Mouse (Mus musculus) cerebellum, adult 8-10 months (tissue): Measurements from ENCODE around the gene Fam57b.

Experiments used
- DNase-seq: peaks from one replicate; pipeline ENCODE4 v3.0.0; 2022

Fam57b gene

DNA sequence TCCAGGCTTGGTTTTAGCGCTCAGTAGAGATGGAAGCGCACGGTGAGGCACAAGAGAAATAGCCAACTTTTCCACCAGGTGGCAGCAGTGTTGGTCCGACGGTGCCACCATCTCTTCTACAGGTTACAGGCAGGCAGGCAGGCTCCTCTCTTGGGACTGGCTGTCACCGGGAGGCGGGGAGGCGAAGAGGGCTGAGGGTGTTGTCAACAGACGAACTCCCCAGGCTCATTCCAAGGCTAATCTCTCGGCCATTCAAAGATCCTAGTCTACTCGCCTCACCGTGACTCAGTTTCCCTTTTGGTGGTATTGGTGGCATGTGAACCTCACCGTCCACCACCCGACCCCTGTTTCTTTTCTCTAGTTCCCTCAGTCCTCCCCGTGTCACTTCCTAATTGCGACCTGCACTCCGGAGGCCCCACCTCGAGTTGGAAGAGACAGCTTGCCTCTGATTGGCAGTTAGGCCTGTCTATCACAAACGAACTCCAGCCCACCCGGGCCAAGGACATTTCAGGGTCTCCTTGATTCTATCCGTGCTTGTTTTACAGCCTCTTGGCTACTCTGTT, 34.6 kb downstream of the Fam57b start:
- peak; percentile 85 for DNase-seq

DNA sequence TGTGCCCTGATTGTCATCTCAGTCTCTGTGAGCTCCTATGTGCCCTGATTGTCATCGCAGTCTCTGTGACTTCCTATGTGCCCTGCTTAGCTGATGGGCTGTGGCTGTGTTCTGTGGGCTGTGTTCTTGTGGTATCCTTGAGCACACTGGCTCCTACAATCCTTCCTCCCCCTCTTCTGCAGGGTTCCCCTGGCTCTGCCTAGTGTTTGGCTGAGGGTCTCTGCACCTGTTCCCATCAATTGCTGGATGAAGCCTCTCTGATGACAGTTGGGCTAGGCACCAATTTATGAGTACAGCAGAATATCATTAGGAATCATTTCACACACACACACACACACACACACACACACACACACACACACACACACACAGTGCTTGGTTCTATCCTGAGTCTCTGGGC, 35.8 kb downstream of the Fam57b start:
- DNase-seq = no peak

DNA sequence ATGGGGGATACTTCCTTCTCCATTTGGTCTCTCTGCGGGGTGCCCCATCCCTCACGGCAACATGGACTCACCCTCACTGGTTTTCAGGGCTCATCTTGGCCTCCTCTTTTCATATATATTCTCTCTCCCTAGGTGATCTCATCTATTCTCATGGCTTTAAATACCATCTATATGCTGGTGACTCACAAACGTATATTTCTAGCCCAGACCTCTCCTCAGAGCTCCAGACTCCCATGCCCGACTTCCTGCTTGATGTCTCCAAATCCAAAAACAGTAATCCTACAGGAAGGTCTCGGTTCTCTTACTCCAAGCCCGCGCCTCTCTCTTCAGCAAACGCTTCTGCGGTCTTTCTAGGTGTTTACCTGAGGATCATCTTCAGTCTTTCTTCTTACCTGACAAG, 45.8 kb downstream of the Fam57b start:
- DNase-seq = no peak

DNA sequence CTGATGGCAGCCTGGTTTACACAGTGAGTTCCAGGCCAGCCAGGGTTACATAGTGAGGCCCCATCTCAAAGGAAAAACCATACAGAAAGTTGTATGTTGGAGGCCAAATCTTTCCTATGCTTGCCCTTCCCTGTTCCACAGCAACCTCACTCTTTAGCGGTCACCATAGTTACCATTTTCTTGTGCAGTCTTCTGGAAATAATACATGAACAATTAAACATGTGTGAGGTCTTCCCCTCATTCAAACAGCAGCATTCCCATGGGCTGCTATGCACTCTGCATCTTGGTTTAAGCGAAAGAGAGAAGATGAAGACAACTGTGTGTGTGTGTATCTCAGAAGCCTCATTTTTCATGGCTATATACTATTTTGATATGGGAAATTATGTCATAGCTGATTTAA, 48.0 kb downstream of the Fam57b start:
- no peak for DNase-seq

DNA sequence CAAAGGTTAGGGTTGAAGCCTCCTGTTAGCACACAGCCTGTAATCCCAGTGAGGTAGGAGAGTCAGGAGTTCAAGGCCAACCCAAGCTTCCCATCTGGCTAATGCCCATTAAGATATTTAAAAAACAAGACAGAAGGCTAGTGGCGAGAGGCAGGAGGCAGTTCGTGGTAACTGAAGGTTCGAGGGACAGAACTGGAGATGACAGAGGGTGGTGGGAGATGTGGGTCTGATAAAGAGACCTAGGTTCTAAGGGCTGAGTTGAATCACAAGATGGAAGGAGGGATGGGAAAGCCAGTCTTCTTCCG, 49.6 kb downstream of the Fam57b start, which contains the start of gene Doc2a:
Doc2a (plus strand) TSS at position 301 of the 305 bp plus-strand sequence.
- no peak for DNase-seq

DNA sequence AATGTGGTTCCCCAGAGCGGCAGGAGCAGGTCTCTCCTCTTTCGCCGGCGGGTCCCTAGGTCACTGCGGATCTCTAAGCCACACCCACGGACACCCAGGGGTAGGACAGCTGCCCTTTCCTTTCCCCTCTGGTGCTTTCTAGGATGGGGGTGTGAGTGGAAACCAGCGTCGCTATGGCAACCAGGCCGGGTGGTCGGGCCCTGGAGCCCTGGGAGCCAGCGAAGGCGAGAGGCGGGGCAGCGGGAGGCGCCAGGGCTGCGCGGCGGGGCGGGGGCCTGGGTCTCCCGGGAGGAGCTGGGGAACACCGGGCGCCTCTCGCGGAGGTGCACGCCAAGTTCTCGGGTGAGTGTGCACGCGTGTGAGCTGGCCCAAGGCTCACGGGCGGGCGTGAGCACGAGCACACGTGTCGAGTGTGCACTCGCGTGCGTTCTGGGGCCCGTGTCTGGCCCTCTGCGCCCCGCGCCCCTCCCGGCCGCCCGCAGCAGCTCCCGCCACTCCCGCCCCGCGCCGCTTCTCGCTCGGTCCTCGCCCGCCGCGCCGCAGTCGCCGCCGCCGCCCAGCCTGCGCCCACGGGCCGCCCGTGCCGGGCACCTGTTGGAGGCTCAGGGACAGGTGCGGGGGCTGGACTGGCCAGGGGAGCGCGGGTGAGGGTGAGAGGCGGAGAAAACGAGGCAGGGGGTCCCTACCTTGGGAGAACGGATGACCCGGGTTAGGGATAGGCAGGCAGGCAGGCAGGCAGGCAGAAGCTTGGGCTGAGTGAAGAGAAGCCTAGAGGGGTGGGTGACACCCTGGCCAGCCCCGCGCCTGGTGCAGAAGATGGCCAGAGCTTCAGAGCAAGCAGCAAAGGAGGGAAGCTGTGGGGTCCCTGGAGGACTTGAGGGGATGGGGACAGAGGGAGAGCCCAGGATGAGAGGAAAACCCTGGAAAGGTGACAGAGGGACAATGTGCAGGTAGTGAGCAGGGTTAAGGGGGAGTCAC, 50.2 kb downstream of the Fam57b start:
- DNase-seq = no peak

DNA sequence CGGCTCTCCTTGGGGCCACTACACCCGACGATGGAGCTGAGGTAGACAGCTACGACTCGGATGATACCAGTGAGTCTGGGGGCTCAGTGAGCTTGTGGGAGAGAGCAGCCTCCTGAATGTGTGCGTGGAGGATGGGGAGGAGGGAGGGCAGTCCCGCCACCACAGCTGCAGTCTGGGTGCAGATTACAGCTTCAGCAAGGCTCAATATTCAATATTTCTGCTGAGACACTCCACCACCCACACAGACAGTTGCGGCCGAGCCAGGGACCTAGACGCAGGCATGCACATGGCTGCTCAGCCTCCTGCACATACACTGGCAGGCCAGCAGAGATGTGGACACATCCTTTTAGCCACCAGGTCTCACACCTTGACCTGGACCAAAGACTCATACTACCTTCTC, 51.3 kb downstream of the Fam57b start:
- DNase-seq = no peak

DNA sequence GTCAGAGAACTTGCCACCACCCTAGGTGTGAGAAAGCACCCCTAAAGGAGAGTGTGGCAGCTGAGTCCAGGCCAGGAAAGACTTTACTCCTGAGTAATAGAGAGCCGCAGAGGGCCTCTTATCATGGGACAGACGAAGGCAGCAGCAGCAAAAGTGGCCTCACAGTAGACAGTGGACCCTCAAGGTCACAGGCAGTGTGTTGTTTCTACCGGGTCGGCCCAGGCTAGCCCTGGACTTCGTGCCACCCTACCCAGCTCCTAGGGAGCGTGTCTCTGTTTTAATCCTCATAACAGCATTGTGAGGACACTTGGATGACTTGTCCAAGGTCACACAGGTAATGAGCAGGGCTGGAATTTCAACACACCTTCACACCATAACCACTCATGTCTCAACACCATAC, 52.7 kb downstream of the Fam57b start:
- DNase-seq = no peak

DNA sequence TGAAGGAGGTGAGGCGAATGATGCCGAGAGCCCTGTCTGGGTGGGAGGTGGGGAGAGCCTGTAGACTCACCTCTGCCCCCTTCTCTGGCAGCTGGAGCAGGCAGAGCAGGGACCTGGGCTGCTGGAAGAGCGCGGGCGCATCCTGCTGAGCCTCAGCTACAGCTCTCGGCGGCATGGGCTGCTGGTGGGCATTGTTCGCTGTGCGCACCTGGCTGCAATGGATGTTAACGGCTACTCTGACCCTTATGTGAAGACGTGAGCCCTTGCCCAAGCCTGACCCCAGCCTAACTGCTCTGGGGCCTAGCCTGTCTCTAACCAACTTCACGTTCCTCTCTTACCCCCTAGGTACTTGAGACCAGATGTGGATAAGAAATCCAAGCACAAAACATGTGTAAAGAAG, 53.7 kb downstream of the Fam57b start:
- DNase-seq = no peak

DNA sequence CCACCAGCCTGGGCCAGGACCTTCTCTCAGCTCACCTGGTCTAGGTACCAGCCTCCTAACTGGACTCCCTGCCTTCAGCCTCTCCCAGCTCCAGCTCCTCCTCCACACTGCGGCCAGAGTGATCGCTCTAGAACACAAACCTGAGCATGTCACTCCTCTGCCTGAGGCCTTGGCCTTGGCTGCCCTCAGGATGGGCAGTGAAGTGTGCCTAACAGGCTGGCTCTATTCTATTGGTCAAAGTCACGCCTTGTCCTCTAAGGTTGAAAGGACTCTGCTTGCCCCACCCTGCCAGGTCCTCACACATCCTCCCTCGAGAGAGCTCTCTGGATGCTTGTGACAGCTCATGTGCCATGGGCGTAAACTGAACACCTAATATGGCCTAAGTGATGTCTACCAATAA, 56.0 kb downstream of the Fam57b start:
- DNase-seq = no peak

DNA sequence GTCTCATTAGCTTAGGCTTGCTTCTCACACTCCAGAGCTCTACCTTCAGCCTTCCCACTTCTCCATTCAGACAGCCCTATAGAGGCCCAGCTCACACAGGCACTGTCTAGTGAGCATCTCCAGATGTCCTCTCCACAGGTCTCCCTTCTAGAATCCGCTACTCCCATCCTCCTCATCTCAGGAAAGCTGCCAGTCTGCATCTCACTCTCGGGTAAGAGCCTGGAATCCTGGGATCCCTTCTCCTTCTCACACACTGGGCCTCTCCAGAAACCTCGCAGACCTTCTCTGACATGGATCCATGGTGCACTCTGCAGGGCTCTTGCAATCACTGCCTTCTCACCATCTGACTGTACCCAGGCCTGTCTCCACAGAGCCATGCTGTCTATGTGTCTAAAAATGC, 58.2 kb downstream of the Fam57b start:
- no peak for DNase-seq

DNA sequence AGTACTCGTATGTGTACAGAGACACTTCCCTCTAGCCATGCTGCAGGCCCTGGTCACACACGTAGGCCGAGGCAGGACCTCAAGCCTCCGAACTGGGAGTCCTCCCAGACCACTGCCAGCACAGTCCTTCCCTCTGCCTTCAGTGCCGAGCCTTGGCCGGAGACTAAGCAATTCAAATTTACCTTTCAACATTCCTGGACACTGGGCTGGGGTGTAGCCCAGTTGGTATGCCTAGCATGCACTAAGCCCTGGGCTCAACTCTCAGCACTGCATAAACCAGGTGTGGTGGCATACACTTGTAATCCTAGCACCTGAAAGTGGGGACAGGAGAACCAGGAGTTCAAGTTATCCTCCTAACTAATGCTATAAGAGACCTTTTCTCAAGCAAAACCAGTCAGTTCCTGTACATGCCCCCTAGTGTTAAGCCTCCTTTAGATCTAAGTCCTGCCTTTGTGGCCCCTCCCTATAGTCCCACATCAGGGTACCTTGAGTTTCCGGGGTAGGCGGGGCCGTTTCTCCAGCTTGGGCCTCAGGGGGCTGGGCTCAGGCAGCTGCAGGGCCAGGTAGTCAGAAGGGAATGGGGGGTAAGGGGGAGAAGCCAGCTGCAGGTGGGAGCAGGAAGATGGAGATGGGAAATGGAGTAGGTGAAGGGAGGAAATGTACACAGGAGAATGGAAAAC, 59.4 kb downstream of the Fam57b start:
- DNase-seq = no peak

DNA sequence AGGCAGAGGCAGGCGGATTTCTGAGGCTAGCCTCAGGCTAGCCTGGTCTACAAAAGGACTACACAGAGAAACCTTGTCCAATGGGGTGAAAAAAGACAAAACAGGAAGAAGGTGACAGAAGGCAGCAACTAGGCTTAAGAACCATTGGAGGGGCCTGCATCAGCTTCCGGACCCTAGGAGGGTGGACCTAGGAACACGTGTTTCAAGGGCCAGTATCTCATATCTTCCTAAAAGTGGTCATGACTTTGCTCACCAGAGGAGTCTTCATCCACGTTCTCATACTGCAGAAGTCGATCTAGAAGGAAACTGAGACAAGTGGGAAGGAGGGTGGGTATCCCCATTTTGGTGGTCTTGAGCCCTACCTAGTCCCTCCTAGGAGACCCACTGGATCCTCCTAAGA, 63.5 kb downstream of the Fam57b start:
- DNase-seq = no peak

DNA sequence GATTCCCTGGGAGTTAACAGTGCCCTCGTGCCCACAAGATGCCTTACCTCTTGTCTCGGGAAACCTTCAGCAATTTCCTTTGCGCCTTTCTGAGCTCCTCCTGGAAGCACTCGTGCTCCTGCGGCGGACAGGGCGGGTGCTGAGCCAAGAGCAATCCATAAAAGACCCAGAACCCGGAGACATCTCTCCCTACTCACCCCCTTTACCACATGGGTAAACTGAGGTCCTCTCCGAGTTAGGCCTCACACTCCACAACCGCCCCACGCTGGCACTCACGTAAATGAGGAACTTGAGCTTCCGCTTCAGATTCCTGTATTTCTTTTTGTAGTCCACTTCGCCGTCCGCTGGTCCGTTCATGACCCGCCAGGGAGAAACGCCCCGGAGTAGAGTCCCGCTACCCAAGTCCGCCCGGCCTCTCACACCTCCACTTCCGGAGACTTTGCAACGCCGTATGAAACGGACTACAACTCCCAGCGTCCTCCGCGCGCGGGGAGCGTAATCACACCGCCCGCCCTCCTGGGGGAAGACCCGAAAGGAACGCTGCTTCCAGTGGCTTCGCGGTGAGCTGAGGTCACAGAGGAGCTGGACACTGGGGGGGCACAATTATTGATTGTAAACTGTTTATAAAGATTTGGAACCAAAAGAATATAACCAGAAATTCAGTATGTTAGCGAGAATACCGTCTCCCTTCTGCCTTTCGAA, 64.1 kb downstream of the Fam57b start, which contains the start of gene Hirip3:
Hirip3 (plus strand) TSS at position 544 of the 702 bp plus-strand sequence.
- DNase-seq = peak; percentile 94

DNA sequence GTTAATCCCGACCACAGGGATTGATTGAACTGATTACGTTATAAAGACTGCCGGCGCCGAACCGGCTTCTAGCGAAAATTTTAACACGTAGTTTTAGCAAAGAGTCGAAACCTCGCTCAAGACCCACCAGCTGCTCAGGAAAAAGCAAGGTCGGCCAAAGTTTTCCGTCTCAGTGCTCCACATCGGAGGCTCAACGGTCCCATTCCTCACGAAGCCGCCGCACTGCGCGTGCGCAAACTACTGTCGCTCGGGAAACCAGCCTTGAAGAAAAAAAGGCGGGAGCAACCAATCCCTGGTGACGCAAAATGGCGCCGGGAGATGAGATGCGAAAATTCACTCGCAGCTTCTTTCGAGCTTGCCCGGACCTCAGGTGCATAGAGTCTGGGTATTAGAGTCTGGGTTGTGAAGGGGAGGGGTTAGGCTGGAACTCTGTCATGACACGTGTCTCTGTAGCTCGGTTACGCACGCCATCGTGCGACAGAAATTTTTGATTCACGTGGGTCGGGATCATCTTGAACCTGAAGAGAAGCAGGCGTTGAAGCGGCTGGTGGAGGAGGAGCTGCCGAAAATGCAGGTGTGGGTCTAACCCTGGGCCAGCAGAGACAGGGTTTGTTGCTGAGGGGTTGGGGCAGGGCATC, 64.8 kb downstream of the Fam57b start, which contains the start of gene Ino80e:
Ino80e (minus strand) TSS at position 231 of the 638 bp plus-strand sequence.
- DNase-seq = peak; percentile 94

DNA sequence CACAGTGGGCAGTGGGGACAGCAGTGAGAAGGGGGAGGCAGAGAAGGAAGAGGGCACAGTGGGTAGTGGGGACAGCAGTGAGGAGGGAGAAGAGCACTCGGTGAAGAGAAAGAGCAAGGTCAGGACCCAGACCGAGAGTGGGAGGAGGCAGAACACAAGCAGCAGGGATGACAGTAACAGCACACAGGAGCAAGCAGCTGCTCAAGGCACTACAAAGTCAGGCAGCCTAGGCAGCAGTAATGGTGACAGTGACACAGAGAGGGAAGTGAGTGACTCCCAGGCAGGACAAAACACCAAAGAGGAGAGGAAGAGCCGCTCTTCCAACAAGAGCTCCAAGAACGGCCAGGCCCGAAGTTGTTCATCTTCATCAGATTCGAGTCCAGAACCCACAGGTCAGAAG, 66.3 kb downstream of the Fam57b start:
- no peak for DNase-seq

DNA sequence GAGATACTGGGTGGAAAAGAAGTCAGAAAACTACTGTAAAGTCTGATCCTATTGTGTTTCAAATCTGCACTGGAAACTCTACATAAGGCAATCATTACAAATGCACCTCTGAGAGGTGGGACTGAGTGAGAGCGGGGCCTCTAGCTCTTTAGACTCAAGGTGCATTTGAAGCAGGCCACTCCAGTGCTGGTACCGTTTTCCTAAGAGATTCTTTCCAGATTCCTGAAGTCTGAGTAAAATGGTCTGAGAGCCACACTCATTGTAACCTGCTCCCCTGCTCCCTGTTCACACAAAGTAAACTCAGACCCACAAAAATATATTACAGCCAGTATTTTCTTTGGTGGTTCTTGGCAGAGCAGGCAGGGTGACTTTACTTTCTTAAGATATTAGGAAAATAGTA, 70.1 kb downstream of the Fam57b start:
- DNase-seq = no peak

DNA sequence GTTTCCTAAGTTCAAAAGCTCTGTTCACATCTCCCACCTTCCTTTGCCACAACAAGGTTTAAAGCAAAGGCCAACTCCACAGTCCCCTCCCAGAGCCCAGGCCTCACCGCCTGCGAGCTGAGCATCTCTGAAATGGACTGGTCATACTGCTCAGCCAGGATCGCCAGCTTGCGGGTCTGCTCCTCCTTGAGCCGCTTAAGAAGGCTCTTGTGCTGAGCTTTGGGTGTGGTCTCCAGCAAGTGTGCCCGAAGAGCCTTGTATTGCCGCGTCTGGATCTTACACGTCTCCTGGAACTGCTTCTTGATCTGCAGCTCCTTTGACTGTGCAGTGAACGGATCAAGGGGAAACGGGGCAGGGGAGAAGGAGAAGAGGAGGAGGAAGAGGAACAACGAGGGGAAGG, 70.5 kb downstream of the Fam57b start:
- no peak for DNase-seq

DNA sequence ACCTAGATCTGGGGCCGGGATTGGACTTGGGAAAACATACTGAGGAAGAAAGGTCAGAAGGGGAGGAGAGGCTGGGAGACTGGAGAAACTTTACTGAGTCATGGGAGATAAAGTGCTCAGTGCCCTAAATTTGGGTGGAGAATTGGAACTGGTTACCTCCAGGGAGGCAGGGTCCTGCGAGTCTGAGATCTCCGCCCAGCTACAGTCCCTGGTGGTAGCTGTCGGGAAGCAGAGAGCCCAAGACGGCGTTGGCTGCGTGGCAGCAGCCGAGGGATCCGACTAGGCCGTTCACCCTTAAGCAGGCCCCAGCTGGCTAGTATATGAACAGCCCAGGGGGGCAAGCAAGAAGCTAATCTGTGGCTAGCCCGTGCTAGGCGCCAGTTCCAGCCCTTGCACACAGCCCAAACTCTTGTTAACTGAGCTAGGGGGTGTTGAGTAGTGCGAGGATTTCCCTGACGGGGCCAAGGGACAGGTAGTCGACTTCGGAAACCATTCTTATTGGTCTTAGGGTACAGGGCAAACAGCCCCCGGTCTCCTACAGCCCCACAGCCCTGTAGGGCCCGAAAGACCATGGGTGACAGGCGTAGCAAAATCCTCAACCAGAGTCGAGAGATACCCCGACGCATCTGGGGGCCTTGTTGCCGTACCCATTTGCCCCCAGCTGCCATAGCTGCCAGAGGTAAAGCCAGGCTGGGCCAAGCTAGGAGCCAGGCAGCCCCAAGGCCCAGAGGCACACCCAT, 72.5 kb downstream of the Fam57b start:
- no peak for DNase-seq

DNA sequence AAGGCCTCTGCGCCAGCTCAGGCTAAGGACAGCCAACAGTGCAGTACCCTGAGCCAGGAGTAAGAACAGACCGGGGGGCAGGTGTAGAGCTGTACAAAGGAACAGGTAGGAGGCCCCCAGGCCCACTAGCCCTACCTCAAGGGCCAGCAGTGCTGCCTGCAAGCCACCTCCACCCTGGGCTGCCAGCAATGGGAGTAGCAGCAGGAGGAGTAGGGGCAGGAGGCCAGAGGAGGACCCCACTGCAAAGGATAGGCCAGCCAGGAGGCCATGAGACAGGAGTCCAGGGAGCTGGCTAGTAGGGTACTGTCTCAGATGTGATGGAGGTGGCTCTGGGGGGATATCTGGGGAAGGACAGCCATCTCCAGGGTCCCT, 73.0 kb downstream of the Fam57b start:
- no peak for DNase-seq

DNA sequence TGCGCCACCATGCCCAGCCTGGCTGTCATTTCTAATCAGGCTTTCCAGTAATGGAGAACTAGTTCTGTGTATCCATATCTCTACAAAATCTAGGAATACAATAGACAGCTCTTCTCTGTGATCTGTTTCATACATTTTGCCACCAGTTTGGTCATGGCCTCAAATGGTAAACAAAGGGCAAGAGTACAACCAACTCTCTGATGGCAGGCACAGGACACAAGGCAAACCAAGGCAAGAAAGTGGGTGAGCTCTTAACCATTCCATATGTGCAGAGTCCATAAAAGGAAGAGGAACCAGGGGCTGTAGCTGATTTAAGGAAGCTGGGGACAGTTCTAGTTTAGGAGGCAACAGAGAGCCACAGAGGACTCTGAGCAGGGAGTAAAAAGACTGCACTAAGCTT, 79.8 kb downstream of the Fam57b start:
- DNase-seq = no peak
